Mouse (Mus musculus) forebrain, embryonic 16.5 days (tissue): ENCODE data around the gene Chat. TPM values are rescaled to one million over a fixed set of nuclear protein-coding genes. Genes with fewer than 3 reads are reported as not detected.

Experiments
- ATAC-seq: fragments of 200-750 bp; cut with Nextera tagmentation; 2 replicates; pipeline ENCODE4 v1.8.0; 2017; ENCODE audit warnings: mild to moderate bottlenecking, moderate library complexity
- H3K27ac ChIP-seq: fragments of 300-500 bp; sonication (generic); 2 replicates; pipeline ENCODE4 v1.5.1; 2014; ENCODE audit warnings: low read length, control low read depth
- H3K27me3 ChIP-seq: fragments of 300-500 bp; sonication (generic); replicated peaks from 2 replicates; pipeline ENCODE4 v1.6.1; 2014; ENCODE audit warnings: low read length; ENCODE audit not compliant: control insufficient read depth, insufficient read depth
- H3K36me3 ChIP-seq: fragments of 300-500 bp; sonication (generic); 2 replicates; pipeline ENCODE4 v1.6.1; 2014; ENCODE audit not compliant: control insufficient read depth, insufficient read depth
- H3K4me1 ChIP-seq: fragments of 300-500 bp; sonication (generic); replicated peaks from 2 replicates; pipeline ENCODE4 v1.6.1; 2014; ENCODE audit warnings: low read length; ENCODE audit not compliant: control insufficient read depth, insufficient read depth
- H3K4me2 ChIP-seq: fragments of 300-500 bp; sonication (generic); 2 replicates; pipeline ENCODE4 v1.6.1; 2014; ENCODE audit warnings: mild to moderate bottlenecking, low read length, control low read depth
- H3K4me3 ChIP-seq: fragments of 300-500 bp; sonication (generic); replicated peaks from 2 replicates; pipeline ENCODE4 v1.5.1; 2014; ENCODE audit warnings: mild to moderate bottlenecking, low read length, control low read depth
- H3K9ac ChIP-seq: fragments of 300-500 bp; sonication (generic); replicated peaks from 2 replicates; pipeline ENCODE4 v1.6.1; 2014; ENCODE audit warnings: low read depth, low read length, control low read depth
- H3K9me3 ChIP-seq: fragments of 300-500 bp; sonication (generic); 2 replicates; pipeline ENCODE4 v1.6.1; 2016; ENCODE audit warnings: low read length; ENCODE audit not compliant: control insufficient read depth
- WGBS: fragments of 180-500 bp; shearing (Covaris S2); extraction: QIAGEN DNeasy Blood & Tissue Kit; methylation state at CpG from one replicate; pipeline ENCODE4 v1.1.7; 2014; 5-methylcytosine and 5-hydroxymethylcytosine counted together
- polyA plus RNA-seq: library from polyadenylated mRNA; unstranded; fragments of >200 nt; fragmentation: Nextera tagmentation; extraction: Ambion mirVana; gene quantifications from 2 replicates; pipeline ENCODE4 v1.2.1, GENCODE M21; 2015

Gene Chat
- polyA plus RNA-seq, 1 experiment from 2014 or later, result 0.77 TPM

DNA sequence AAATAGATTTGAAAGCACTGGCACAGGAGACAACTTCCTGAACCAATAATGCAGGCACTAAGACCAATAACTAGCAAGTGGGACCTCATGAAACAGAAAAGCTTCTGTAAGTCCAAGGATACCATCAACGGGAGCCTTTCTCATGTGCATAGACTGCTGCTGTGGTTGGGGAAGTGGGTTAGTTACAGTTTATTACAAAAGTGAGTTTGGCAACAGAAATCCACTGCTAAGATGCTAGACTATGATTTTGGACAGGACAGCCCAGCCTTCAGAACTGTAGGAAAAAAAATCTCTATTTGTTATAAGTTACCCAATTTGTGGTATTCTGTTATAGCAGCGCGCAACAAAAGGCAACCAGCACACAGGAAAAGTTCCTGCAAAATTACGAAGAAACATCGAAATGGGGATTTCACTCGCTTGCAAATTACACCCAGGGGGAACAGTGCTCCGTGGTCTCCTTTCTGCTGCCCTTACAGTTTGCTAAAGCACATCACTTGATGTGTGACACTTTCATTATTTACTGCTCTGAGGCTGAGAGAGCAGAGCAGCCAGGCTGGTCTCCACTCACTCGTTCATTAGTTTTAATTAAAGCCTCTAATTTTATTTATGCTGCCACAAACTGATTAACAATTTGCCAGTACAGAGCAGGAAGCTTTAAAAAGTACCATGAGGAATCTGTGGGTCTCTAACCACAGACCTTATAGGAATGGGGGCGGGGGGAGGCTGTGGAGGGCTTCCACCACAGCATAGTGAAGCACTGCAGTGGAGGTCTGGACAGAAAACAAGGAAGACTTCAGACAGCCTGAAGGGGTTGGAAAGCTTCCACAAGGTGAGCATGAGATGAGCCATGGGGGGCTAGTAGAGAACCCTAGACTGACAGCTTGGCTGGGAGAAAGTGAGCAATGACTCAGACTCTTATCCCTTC lies 37.2 kb upstream of the Chat start:
- Histone ChIP-seq H3K4me2 (no peak overlapping the region), H3K27ac (no peak overlapping the region)
- peak; percentile 57; the same call in 1 of the 2 replicates for ATAC-seq

DNA sequence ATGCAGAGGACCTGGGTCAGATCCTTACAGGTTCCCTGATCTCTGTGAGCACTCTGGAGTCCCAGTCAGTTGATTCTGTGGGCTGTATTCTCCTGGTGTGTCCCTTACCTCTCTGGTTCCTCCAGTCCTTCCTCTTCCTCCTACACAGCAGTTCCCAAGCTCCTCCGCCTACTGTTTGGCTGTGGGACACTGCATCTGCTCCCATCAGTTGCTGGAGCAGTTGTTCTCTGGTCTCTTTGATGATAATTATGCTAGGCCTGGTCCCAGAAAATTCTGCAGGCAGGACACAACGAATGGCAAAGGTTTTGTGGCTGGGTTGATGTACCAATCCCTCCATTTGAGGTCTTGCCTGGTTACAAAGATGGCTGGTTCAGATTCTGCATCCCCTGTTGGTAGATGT lies 35.5 kb upstream of the Chat start:
- no peaks in the 10 kb centered on the region for H3K9me3 ChIP-seq
- no peaks in the 10 kb centered on the region for H3K4me1 ChIP-seq
- H3K4me2 ChIP-seq, result no peak overlapping the region
- no peak for ATAC-seq
- no peaks in the 10 kb centered on the region for H3K27me3 ChIP-seq
- WGBS, result 78% methylated on average over 2 of the region's 2 CpGs
- no peak overlapping the region for H3K27ac ChIP-seq
- H3K9ac ChIP-seq, result no peak overlapping the region
- no peak overlapping the region for H3K4me3 ChIP-seq
- no peaks in the 10 kb centered on the region for H3K36me3 ChIP-seq

More for the DNA sequence above, 37.2 kb upstream of the Chat start:
- Histone ChIP-seq H3K4me1 (no peaks in the 10 kb centered on the region), H3K4me3 (no peak overlapping the region), H3K9me3 (no peaks in the 10 kb centered on the region), H3K9ac (no peak overlapping the region), H3K36me3 (no peaks in the 10 kb centered on the region), H3K27me3 (no peaks in the 10 kb centered on the region)
- 31% methylated on average over 9 of the region's 9 CpGs for WGBS

DNA sequence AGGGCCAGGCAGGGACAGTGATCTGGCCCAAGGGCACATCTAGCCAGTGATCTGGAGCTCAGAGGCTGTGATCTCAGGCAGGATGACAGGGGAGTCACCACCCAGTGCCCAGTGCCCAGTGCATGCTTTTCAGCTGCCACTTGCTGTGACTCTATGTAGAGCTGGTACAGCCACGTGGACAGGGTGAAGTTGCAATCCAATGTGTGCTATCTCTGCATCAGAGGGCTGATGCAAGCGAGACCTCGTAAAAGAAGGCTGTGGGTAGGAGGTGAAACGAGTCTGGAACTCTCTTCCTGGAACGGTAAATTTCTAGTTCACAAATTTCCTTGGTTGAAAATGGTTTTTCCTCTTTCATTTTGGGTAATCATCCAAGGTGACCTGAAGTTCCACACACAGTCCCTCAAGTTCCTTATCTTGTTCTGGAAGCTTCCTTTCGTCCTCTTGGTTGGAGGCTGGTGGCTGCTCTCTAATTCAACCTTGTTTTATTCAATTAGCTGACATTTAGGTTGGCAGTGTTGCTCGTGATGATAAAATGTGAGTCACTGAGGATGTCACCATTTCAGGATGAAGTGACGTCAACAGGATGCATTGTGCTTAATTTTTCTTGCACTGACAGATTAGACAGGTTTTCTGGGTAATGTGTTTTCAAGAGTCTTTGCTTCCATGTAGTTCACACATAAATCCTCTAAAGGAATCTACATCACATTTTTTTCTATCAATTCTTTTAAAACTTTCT lies 30.5 kb upstream of the Chat start:
- no peak overlapping the region for H3K9ac ChIP-seq
- H3K4me3 ChIP-seq, result no peak overlapping the region
- WGBS, result 73% methylated on average over 8 of the region's 8 CpGs
- no peak for ATAC-seq
- H3K9me3 ChIP-seq, result no peaks in the 10 kb centered on the region
- no peaks in the 10 kb centered on the region; the same call in 1 of the 2 replicates for H3K27me3 ChIP-seq
- H3K4me2 ChIP-seq, result no peak overlapping the region
- no peak overlapping the region for H3K27ac ChIP-seq
- H3K36me3 ChIP-seq, result no peaks in the 10 kb centered on the region
- no peaks in the 10 kb centered on the region for H3K4me1 ChIP-seq

DNA sequence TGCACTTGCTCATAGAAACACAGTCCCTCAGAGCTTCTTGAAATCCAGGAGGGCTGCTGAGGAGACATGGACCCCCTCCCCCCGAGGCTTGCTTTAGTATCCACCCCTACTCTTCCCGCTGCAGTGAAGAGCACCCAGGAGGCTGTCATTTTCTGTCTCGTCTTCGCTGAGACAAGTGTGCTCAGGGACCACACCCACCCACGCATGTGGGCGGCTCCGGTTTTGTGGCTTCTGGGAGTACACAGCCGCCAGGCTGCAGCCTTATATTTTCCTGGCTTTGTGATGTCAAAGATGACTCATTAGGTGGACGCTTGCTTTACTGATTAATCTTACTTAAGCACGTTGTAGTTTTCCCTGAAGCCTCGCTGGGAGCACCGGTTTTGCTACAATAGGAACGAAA lies 26.7 kb upstream of the Chat start:
- Histone ChIP-seq H3K9ac (peak overlapping the region; percentile 49), H3K36me3 (no peaks in the 10 kb centered on the region), H3K4me2 (peak overlapping the region; percentile 54), H3K27ac (no peak overlapping the region), H3K9me3 (no peaks in the 10 kb centered on the region), H3K27me3 (no peaks in the 10 kb centered on the region; the same call in 1 of the 2 replicates), H3K4me1 (no peaks in the 10 kb centered on the region), H3K4me3 (peak overlapping the region; percentile 39)
- peak; percentile 57 for ATAC-seq
- WGBS, result 16% methylated on average over 13 of the region's 13 CpGs

DNA sequence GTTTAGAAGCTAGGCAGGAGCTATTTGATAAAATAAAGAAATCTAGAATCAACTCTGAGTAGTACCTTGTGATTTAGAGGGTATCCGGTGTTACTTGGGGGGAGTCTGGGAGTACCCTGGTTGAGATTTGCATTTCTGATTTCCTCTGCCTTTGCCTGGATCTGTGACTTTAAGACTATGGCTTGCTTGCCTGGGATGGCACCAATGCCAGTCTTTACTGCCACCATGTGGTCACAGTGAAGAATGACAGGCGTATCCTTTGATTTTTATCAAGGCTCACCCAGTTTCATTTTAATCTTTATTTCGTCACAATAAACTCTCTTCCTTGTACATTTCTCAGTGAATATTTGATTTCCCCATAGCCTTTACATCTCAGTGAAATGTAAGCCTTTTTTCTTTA lies 16.3 kb upstream of the Chat start:
- no peaks in the 10 kb centered on the region for H3K9me3 ChIP-seq
- no peaks in the 10 kb centered on the region for H3K4me1 ChIP-seq
- H3K4me3 ChIP-seq, result no peak overlapping the region
- no peak overlapping the region for H3K4me2 ChIP-seq
- H3K27me3 ChIP-seq, result no peaks in the 10 kb centered on the region
- no peaks in the 10 kb centered on the region for H3K36me3 ChIP-seq
- H3K27ac ChIP-seq, result no peak overlapping the region
- peak; percentile 59; the same call in 1 of the 2 replicates for ATAC-seq
- H3K9ac ChIP-seq, result no peak overlapping the region
- WGBS, result 11% methylated on average over 3 of the region's 3 CpGs

DNA sequence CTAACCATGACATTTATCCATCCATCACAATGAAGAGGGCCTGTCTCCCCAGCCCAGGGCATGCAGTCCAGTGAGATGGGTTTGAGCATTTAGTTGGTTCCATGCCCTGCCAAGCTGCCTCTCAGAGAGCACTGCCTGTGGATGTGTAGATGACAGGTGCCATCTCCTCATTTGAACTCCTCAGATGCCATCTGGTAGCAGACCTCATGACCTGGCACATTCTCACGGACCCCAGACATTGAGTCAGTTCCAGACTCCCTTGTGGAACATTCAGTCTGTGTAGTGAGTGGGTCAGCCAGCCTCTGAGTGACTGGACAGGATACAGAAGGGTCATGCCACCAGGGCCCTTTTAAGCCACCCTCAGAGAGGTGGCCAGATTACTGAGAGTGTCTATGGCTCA lies 11.8 kb upstream of the Chat start:
- Histone ChIP-seq H3K27me3 (0 out of 2 replicates have a peak, but pooled peaks cover 2% of the 10 kb centered on the region), H3K9ac (no peak overlapping the region), H3K4me3 (no peak overlapping the region), H3K4me2 (no peak overlapping the region), H3K27ac (no peak overlapping the region), H3K9me3 (no peaks in the 10 kb centered on the region), H3K36me3 (no peaks in the 10 kb centered on the region), H3K4me1 (no peaks in the 10 kb centered on the region)
- 68% methylated on average over 1 of the region's 1 CpGs for WGBS
- ATAC-seq, result no peak

DNA sequence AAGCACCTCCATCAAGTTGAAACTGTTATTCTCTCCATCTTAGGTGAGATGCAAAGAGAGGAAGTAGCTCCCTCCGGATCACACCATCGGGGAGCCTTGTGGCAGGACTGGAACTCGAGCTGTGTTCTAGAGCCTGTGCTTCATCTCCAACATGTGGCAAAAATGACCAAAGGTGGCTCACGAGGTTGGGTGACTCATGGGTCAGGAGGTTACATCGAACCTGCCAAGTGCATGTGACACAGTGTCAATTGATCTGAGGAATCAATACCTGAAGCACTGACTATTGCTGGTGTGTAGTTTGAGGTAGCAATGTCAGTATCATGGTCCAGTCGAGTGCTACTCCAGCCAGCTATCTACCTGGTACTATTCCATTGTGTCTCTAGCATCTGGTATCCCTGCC lies 10.8 kb upstream of the Chat start:
- H3K27me3 ChIP-seq, result 0 out of 2 replicates have a peak, but pooled peaks cover 2% of the 10 kb centered on the region
- no peak overlapping the region for H3K4me2 ChIP-seq
- H3K4me1 ChIP-seq, result no peaks in the 10 kb centered on the region
- H3K9me3 ChIP-seq, result no peaks in the 10 kb centered on the region
- H3K4me3 ChIP-seq, result no peak overlapping the region
- H3K27ac ChIP-seq, result no peak overlapping the region
- H3K9ac ChIP-seq, result no peak overlapping the region
- ATAC-seq, result no peak
- WGBS, result 85% methylated on average over 6 of the region's 6 CpGs
- no peaks in the 10 kb centered on the region for H3K36me3 ChIP-seq

DNA sequence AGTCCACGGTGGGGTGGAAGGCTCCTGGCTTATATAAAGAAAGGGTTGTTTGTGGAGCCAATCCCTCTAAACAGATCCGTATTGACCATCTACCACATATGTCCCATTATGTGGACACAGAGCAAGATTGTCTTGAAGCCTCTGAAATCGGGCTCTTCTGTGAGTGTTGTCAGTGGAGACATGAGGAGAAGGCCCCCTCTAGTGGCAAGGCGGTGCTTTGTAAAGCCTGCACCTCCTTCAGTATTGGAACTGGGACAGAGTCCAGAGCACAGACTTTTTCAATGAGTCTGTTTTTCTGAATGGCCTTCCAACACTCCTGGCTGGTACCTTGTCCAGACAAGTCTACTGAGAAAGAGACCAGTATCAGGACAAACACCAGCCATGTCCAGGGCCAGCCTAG lies 7.2 kb upstream of the Chat start:
- WGBS, result 14% methylated on average over 4 of the region's 4 CpGs
- Histone ChIP-seq H3K4me2 (no peak overlapping the region), H3K36me3 (no peaks in the 10 kb centered on the region), H3K4me3 (no peak overlapping the region), H3K9me3 (no peaks in the 10 kb centered on the region), H3K9ac (no peak overlapping the region), H3K27me3 (0 out of 2 replicates have a peak, but pooled peaks cover 5% of the 10 kb centered on the region), H3K4me1 (no peaks in the 10 kb centered on the region), H3K27ac (no peak overlapping the region)
- peak; percentile 79 for ATAC-seq

DNA sequence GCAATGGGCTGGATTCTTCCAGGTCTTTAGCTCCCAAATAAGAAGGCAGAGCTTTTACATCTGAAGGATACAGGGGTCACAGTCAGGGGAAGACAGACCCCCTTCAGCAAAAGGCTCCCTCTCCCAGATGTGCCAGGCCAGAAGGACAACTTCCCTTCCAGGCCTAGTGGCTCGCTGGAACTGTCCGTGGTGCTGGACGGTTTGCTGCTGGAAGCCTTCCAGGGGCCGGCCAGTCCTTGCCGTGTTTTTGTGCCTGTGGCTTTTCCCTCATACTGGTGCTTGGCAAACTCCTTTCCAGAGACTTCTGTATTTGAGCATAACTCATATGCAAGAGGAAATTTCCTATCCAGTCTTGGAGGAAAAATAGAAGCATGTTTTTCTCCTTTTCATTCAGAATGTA lies 1.8 kb upstream of the Chat start:
- no peak overlapping the region for H3K4me2 ChIP-seq
- no peak for ATAC-seq
- peaks cover 16% of the 10 kb centered on the region for H3K4me1 ChIP-seq
- no peak overlapping the region for H3K9ac ChIP-seq
- 6% methylated on average over 5 of the region's 5 CpGs for WGBS
- H3K4me3 ChIP-seq, result no peak overlapping the region
- no peaks in the 10 kb centered on the region for H3K36me3 ChIP-seq
- no peak overlapping the region for H3K27ac ChIP-seq
- peaks cover 47% of the 10 kb centered on the region for H3K27me3 ChIP-seq
- H3K9me3 ChIP-seq, result no peaks in the 10 kb centered on the region
